Mouse (Mus musculus) testis, adult 2 months (tissue): ENCODE results near the gene Ghitm.

Source experiments
- CTCF ChIP-seq: fragments of 200-500 bp; IDR thresholded peaks from 2 replicates; pipeline ENCODE4 v1.5.1; 2012; ENCODE audit warnings: low read depth, mild to moderate bottlenecking, inconsistent platforms, low read length, moderate library complexity; ENCODE audit not compliant: control insufficient read depth, insufficient read depth, insufficient replicate concordance
- POLR2A ChIP-seq: fragments of 200-500 bp; IDR thresholded peaks from 2 replicates; pipeline ENCODE4 v1.6.1; 2012; ENCODE audit warnings: low read depth, mild to moderate bottlenecking, inconsistent platforms, low read length, moderate library complexity; ENCODE audit not compliant: control insufficient read depth

- TF ChIP-seq CTCF: no peak
- no peak for TF ChIP-seq POLR2A
These were observed 25.6 kb downstream of the Ghitm start for GRCm38 (mm10) chr14:37109460-37109859.
